Mouse (Mus musculus) forebrain, postnatal 0 days (tissue): ENCODE measurements around the gene Nynrin. TPM values are rescaled to one million over a fixed set of nuclear protein-coding genes. Genes with fewer than 3 reads are reported as not detected.

Experiments
- ATAC-seq: fragments of 200-750 bp; cut with Nextera tagmentation; 2 replicates; pipeline ENCODE4 v1.8.0; 2017; ENCODE audit warnings: mild to moderate bottlenecking, moderate library complexity
- DNase-seq: peaks from one replicate; pipeline ENCODE4 v3.0.0-alpha.2; 2015
- H3K27ac ChIP-seq: fragments of 300-500 bp; sonication (generic); 2 replicates; pipeline ENCODE4 v1.5.1; 2014; ENCODE audit warnings: low read depth, mild to moderate bottlenecking, antibody characterized with exemption, low read length, moderate library complexity, mixed read lengths
- H3K27me3 ChIP-seq: fragments of 300-500 bp; sonication (generic); 2 replicates; pipeline ENCODE4 v1.6.1; 2014; ENCODE audit warnings: mild to moderate bottlenecking, low read length, mixed read lengths; ENCODE audit not compliant: insufficient read depth
- H3K36me3 ChIP-seq: fragments of 300-500 bp; sonication (generic); 2 replicates; pipeline ENCODE4 v1.6.1; 2014; ENCODE audit warnings: mild to moderate bottlenecking, moderate library complexity; ENCODE audit not compliant: insufficient read depth
- H3K4me1 ChIP-seq: fragments of 300-500 bp; sonication (generic); 2 replicates; pipeline ENCODE4 v1.6.1; 2014; ENCODE audit warnings: antibody characterized with exemption; ENCODE audit not compliant: insufficient read depth
- H3K4me2 ChIP-seq: fragments of 300-500 bp; sonication (generic); 2 replicates; pipeline ENCODE4 v1.6.1; 2014; ENCODE audit warnings: low read depth, mild to moderate bottlenecking, moderate library complexity
- H3K4me3 ChIP-seq: fragments of 300-500 bp; sonication (generic); 2 replicates; pipeline ENCODE4 v1.5.1; 2014; ENCODE audit warnings: low read depth, low read length, mixed read lengths
- H3K9ac ChIP-seq: fragments of 300-500 bp; sonication (generic); 2 replicates; pipeline ENCODE4 v1.6.1; 2014; ENCODE audit warnings: mild to moderate bottlenecking
- H3K9me3 ChIP-seq: fragments of 300-500 bp; sonication (generic); 2 replicates; pipeline ENCODE4 v1.6.1; 2016; ENCODE audit warnings: low read length
- CTCF ChIP-seq: sonication (generic); IDR thresholded peaks from 2 replicates; pipeline ENCODE4 v1.5.1; 2016; ENCODE audit warnings: antibody characterized with exemption, control low read depth, low read depth
- WGBS: fragments of 180-500 bp; shearing (Covaris S2); extraction: QIAGEN DNeasy Blood & Tissue Kit; methylation state at CpG from one replicate; pipeline ENCODE4 v1.1.7; 2014; 5-methylcytosine and 5-hydroxymethylcytosine counted together
- polyA plus RNA-seq: library from polyadenylated mRNA; unstranded; fragments of >200 nt; fragmentation: Nextera tagmentation; extraction: Ambion mirVana; gene quantifications from 2 replicates; pipeline ENCODE4 v1.2.1, GENCODE M21; 2015
- total RNA-seq: library from RNA; depleted of rRNA; stranded (reverse); fragments of >200 nt; gene quantifications from 2 replicates; pipeline ENCODE4 v1.2.3, GENCODE M21; 2014

Nynrin gene
- total and polyA plus RNA-seq, 2 experiments from 2014 or later: 5.5 to 28.5 TPM

DNA sequence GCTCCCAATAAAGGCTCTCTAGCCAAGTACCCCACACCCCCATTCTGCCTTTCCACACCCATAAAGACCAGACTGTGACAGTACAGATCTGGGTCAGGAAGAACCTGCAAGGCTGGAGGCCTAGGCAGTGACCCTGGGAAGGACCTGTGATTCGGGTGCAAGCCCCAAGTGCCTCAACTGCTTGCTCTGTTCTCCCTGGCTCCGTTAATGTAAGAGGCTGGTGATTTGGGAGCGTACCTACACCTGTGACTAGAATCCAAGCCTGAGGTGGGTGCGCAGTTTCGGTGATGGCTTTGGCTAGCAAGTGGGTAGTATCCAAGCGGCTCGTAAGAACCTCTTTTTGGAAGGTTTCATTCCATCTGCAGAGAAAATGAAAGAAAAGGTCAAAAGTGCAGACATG, 45.1 kb downstream of the Nynrin start:
- Histone ChIP-seq H3K9me3 (no peaks in the 10 kb centered on the region), H3K4me2 (peak overlapping the region; percentile 95; the same call in 1 of the 2 replicates), H3K4me1 (0 out of 2 replicates have a peak, but pooled peaks cover 6% of the 10 kb centered on the region), H3K4me3 (peak overlapping the region; percentile 52; the same call in 1 of the 2 replicates), H3K9ac (no peak overlapping the region; the same call in 1 of the 2 replicates), H3K27ac (no peak overlapping the region), H3K27me3 (no peaks in the 10 kb centered on the region), H3K36me3 (peaks cover 43% of the 10 kb centered on the region)
- no peak for DNase-seq
- WGBS: 89% methylated on average over 7 of the region's 7 CpGs
- no peak for ATAC-seq
- no peak for TF ChIP-seq CTCF

GRCm38 (mm10) chr14:55899701-55900413, 46.0 kb downstream of the Nynrin start, which contains the start of gene Sdr39u1:
Sdr39u1 (minus strand) TSS chr14:55900293.
- DNase-seq (peak; percentile 94), ATAC-seq (peak; percentile 98)
- peak within 1 kb of the TSS; percentile 85 for H3K9ac ChIP-seq
- no peaks in the 10 kb centered on the region for H3K9me3 ChIP-seq
- H3K4me3 ChIP-seq: peak within 1 kb of the TSS; percentile 52
- H3K36me3 ChIP-seq: peaks cover 33% of the 10 kb centered on the region
- H3K4me2 ChIP-seq: peak within 1 kb of the TSS; percentile 95
- H3K27ac ChIP-seq: peak within 1 kb of the TSS; percentile 76
- H3K4me1 ChIP-seq: 0 out of 2 replicates have a peak, but pooled peaks cover 6% of the 10 kb centered on the region
- WGBS: 3% methylated on average over 39 of the region's 39 CpGs
- peak; percentile 4; the same call in 1 of the 2 replicates for TF ChIP-seq CTCF
- no peaks in the 10 kb centered on the region for H3K27me3 ChIP-seq

DNA sequence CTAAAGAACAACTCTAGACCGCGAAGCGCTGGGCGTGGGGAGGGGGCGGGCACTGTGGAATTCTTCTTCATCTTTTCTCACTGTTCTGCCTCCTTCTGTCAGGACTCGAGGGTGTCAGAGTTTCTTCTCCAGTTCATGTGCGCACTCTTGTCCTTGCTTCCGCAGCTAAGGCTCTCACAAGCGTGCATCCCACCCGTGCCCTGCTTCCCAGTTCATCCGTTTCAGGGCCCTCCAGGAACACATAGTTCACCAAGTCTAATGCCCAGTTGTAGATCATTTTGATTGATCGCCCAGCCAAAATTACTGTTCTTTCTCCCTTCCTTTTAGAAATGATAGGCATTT, 46.6 kb downstream of the Nynrin start:
- 0 out of 2 replicates have a peak, but pooled peaks have one; percentile 6 for TF ChIP-seq CTCF
- Histone ChIP-seq H3K27me3 (no peaks in the 10 kb centered on the region), H3K9me3 (no peaks in the 10 kb centered on the region), H3K4me3 (peak overlapping the region; percentile 52), H3K36me3 (peaks cover 28% of the 10 kb centered on the region), H3K9ac (peak overlapping the region; percentile 85), H3K4me2 (peak overlapping the region; percentile 95), H3K27ac (peak overlapping the region; percentile 76), H3K4me1 (0 out of 2 replicates have a peak, but pooled peaks cover 6% of the 10 kb centered on the region)
- 6% methylated on average over 12 of the region's 12 CpGs for WGBS
- ATAC-seq (peak; percentile 54), DNase-seq (no peak)

DNA sequence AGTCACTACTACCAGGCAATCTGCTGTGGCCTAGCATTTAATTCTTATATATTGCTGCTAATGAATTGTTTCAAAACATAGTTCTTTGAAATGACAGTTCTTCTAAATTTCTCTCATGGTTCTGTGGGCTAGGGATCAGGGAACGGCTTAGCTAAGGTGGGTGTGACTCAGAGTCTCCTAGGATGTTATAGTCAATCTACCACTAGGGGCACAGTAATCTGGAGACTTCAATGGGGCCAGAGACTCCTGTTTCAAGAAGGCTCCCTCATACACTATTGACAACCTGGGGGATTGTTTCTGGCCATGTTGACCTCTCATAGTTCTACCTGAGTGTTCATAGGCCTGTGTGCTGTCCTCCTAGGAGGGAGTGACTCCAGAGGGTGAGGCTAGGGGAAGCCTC, 51.7 kb downstream of the Nynrin start:
- Histone ChIP-seq H3K9ac (no peak overlapping the region), H3K4me1 (no peaks in the 10 kb centered on the region), H3K36me3 (no peaks in the 10 kb centered on the region), H3K27me3 (no peaks in the 10 kb centered on the region), H3K4me3 (no peak overlapping the region), H3K27ac (no peak overlapping the region), H3K4me2 (no peak overlapping the region), H3K9me3 (no peaks in the 10 kb centered on the region)
- ATAC-seq: no peak
- WGBS: 33% methylated on average over 1 of the region's 1 CpGs
- DNase-seq: no peak
- TF ChIP-seq CTCF: peak; percentile 54

DNA sequence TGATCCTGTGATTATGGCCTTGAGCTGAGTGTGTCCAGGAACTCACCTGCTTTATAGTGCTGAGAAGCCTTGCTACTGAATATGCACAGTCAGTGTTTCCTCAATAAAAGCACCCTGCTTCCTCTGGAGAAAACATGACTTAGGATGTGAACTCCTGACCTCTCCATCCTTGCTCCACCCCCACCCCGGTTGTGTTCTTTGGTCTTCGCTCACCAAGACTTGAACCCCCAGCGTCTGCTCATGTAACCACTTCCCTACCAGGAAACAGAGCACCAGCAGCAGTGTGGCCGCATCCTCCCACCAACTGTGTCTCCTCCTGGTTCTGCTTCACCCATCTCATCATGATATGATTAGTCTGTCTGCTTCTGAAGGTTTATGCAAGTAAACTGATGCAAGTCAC, 59.6 kb downstream of the Nynrin start:
- 64% methylated on average over 4 of the region's 4 CpGs for WGBS
- no peaks in the 10 kb centered on the region for H3K36me3 ChIP-seq
- no peaks in the 10 kb centered on the region for H3K9me3 ChIP-seq
- H3K4me2 ChIP-seq: no peak overlapping the region
- DNase-seq (no peak), ATAC-seq (no peak)
- no peak for TF ChIP-seq CTCF
- no peak overlapping the region for H3K9ac ChIP-seq
- H3K4me1 ChIP-seq: no peaks in the 10 kb centered on the region
- no peak overlapping the region for H3K4me3 ChIP-seq
- no peak overlapping the region for H3K27ac ChIP-seq
- H3K27me3 ChIP-seq: no peaks in the 10 kb centered on the region

DNA sequence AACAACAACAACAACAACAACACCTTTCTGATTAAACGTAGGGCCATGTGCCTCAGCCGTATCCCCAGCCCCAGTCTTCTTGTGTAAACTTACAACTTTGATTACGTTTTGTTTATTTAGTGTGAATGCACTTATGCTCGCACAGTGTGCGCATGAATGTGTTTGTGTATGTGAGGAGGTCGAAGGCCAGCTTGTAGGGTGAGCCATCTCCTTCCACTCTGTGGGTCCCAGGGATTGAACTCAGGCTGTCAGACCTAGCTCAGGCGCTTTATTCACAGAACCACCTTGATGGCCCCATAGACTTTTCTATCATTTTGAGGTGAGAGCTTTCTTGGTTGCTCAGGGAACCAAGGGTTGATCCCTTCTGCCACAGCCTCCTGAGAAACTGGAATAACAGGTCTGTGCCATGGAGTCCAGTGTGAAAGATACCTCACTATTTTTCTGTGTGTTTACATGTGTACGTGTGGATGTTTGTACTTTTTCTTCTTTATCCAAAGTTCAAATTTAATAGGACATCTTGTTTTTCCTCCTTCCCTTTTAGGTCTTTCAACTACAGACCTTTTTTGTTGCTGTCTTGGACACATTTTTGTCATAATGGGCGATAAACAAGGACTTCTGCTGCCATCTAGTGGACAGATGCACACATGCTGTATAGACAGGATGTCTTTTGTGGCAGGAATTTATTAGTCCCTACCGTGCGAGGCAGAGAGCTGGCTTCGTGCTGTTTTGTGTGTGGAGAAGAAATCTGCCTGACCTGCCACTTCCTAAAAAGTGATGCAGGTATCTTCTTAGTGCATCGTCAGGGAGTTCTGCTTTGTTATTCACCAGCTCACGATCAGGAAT, 64.7 kb downstream of the Nynrin start:
- H3K9me3 ChIP-seq: no peaks in the 10 kb centered on the region
- DNase-seq (peak; percentile 93), ATAC-seq (peak; percentile 90)
- no peaks in the 10 kb centered on the region for H3K36me3 ChIP-seq
- H3K4me3 ChIP-seq: no peak overlapping the region
- WGBS: 43% methylated on average over 14 of the region's 14 CpGs
- H3K27me3 ChIP-seq: no peaks in the 10 kb centered on the region
- no peaks in the 10 kb centered on the region for H3K4me1 ChIP-seq
- no peak overlapping the region; the same call in 1 of the 2 replicates for H3K4me2 ChIP-seq
- H3K9ac ChIP-seq: peak overlapping the region; percentile 2; the same call in 1 of the 2 replicates
- TF ChIP-seq CTCF: peak; percentile 95
- no peak overlapping the region for H3K27ac ChIP-seq
